Mouse (Mus musculus) testis, adult 10 weeks (tissue): Measurements from ENCODE around the gene Gm21294. TPM values are rescaled to one million over a fixed set of nuclear protein-coding genes. Genes with fewer than 3 reads are reported as not detected.

ENCODE experiments used
- polyA plus RNA-seq: library from polyadenylated mRNA; stranded (reverse); fragments of 350-450 nt; fragmentation: Illumina TruSeq; extraction: RNeasy Lipid Tissue Mini Kit (QIAGEN cat#74804); gene quantifications from one replicate; pipeline ENCODE4 v1.2.3, GENCODE M21; 2014; ENCODE audit warnings: low read depth, low replicate concordance

Gm21294 gene
- polyA plus RNA-seq, result 10.7 TPM

DNA sequence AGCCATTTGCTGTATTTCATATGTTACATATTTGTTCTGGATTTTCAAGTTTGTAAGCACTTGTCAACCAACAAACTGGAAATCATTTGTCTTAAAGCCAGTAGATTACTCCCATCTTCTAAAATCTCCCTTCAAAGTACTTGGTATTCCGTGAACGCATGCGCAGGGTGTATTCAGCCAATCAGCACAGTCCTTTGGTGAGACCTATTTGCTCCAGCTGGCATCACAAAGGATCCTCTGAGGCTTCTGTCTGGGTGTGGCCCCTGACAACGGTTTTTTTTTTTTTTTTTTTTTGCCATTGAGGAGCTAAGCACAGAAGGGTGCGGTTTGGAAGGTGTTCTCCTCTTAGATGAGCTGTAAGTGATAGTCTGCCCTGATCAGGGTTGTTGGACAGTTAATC is at the start of gene Gm21294:
TSS of gene Gm21294 (plus strand) at position 301 of the 400 bp plus-strand sequence.

